Mouse (Mus musculus) heart, embryonic 13.5 days (tissue): ENCODE data around the gene Pde7b. TPM values are rescaled to one million over a fixed set of nuclear protein-coding genes. Genes with fewer than 3 reads are reported as not detected.
A peak's percentile ranks its signal among the peaks of the same experiment; 100 is the strongest.

Source experiments
- ATAC-seq: fragments of 200-750 bp; cut with Nextera tagmentation; 2 replicates; pipeline ENCODE4 v1.8.0; 2017; ENCODE audit warnings: moderate TSS enrichment; ENCODE audit not compliant: insufficient number of reproducible peaks, low FRiP score, low TSS enrichment; ENCODE audit errors: extremely low read depth
- H3K27ac ChIP-seq: fragments of 300-500 bp; sonication (generic); replicated peaks from 2 replicates; pipeline ENCODE4 v1.5.1; 2015; ENCODE audit warnings: moderate library complexity, mild to moderate bottlenecking, inconsistent platforms
- H3K27me3 ChIP-seq: fragments of 300-500 bp; sonication (generic); replicated peaks from 2 replicates; pipeline ENCODE4 v1.6.1; 2015; ENCODE audit warnings: mild to moderate bottlenecking, inconsistent platforms
- H3K36me3 ChIP-seq: fragments of 300-500 bp; sonication (generic); 2 replicates; pipeline ENCODE4 v1.6.1; 2015; ENCODE audit warnings: mild to moderate bottlenecking, inconsistent platforms
- H3K4me1 ChIP-seq: fragments of 300-500 bp; sonication (generic); 2 replicates; pipeline ENCODE4 v1.6.1; 2015; ENCODE audit warnings: inconsistent platforms
- H3K4me2 ChIP-seq: fragments of 300-500 bp; sonication (generic); 2 replicates; pipeline ENCODE4 v1.6.1; 2015; ENCODE audit warnings: inconsistent platforms, mild to moderate bottlenecking, moderate library complexity
- H3K4me3 ChIP-seq: fragments of 300-500 bp; sonication (generic); 2 replicates; pipeline ENCODE4 v1.5.1; 2015; ENCODE audit warnings: moderate library complexity, mild to moderate bottlenecking, inconsistent platforms
- H3K9ac ChIP-seq: fragments of 300-500 bp; sonication (generic); 2 replicates; pipeline ENCODE4 v1.6.1; 2015; ENCODE audit warnings: inconsistent platforms, mild to moderate bottlenecking, moderate library complexity
- H3K9me3 ChIP-seq: fragments of 300-500 bp; sonication (generic); 2 replicates; pipeline ENCODE4 v1.6.1; 2016; ENCODE audit warnings: inconsistent platforms
- WGBS: fragments of 180-500 bp; shearing (Covaris S2); methylation state at CpG from one replicate; pipeline ENCODE4 v1.1.7; 2015; ENCODE audit warnings: mixed read lengths; 5-methylcytosine and 5-hydroxymethylcytosine counted together
- polyA plus RNA-seq: library from polyadenylated mRNA; unstranded; fragments of >200 nt; fragmentation: Nextera tagmentation; extraction: Ambion mirVana; gene quantifications from 2 replicates; pipeline ENCODE4 v1.2.1, GENCODE M21; 2015

Gene Pde7b
- polyA plus RNA-seq, 1 experiment from 2014 or later, result 9.1 TPM

GRCm38 (mm10) chr10:20671621-20672020 lies 53.3 kb downstream of the Pde7b start:
- WGBS, result 45% methylated on average over 5 of the region's 5 CpGs
- no peak for ATAC-seq
- Histone ChIP-seq H3K9me3 (no peaks in the 10 kb centered on the region), H3K4me1 (peaks cover 58% of the 10 kb centered on the region), H3K27me3 (no peaks in the 10 kb centered on the region), H3K36me3 (no peaks in the 10 kb centered on the region), H3K4me2 (no peak overlapping the region), H3K27ac (peak overlapping the region; percentile 25; the same call in 1 of the 2 replicates), H3K4me3 (no peak overlapping the region), H3K9ac (no peak overlapping the region)

GRCm38 (mm10) chr10:20670541-20670940 lies 54.3 kb downstream of the Pde7b start:
- ATAC-seq, result no peak
- Histone ChIP-seq H3K4me1 (peaks cover 55% of the 10 kb centered on the region), H3K9me3 (no peaks in the 10 kb centered on the region)

DNA sequence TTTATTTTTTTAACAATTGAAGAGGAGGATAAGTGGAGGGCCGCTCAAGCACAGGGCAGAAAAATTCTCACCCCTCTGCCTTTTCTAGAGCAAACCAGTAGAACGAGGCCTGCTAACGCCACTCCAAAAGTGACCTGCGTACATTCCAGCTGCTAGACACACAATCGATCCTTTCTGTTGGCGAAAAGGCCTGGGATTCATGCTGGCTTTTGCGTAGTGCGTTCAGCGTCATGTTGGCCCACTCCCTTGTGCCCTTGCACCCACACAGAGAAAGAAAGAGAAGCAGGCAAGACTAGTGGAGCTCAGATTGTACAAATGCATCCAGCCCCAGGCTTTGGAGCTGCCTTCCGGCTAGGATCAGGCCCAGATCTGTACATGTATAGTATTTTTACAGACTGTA lies 55.4 kb downstream of the Pde7b start:
- peaks cover 44% of the 10 kb centered on the region for H3K4me1 ChIP-seq
- H3K4me2 ChIP-seq, result no peak overlapping the region
- no peaks in the 10 kb centered on the region for H3K27me3 ChIP-seq
- H3K9me3 ChIP-seq, result no peaks in the 10 kb centered on the region
- no peak overlapping the region for H3K4me3 ChIP-seq
- peak overlapping the region; percentile 36; the same call in 1 of the 2 replicates for H3K27ac ChIP-seq
- H3K9ac ChIP-seq, result no peak overlapping the region
- 84% methylated on average over 10 of the region's 10 CpGs for WGBS
- no peaks in the 10 kb centered on the region for H3K36me3 ChIP-seq
- ATAC-seq, result no peak

More at GRCm38 (mm10) chr10:20670541-20670940, 54.3 kb downstream of the Pde7b start:
- Histone ChIP-seq H3K4me3 (no peak overlapping the region), H3K9ac (no peak overlapping the region), H3K36me3 (no peaks in the 10 kb centered on the region), H3K4me2 (no peak overlapping the region), H3K27ac (no peak overlapping the region), H3K27me3 (no peaks in the 10 kb centered on the region)
- WGBS, result 77% methylated on average over 8 of the region's 8 CpGs

GRCm38 (mm10) chr10:20668577-20668976 lies 56.3 kb downstream of the Pde7b start:
- Histone ChIP-seq H3K4me2 (no peak overlapping the region), H3K4me1 (peaks cover 35% of the 10 kb centered on the region), H3K9ac (no peak overlapping the region), H3K4me3 (no peak overlapping the region), H3K27ac (no peak overlapping the region; the same call in 1 of the 2 replicates), H3K27me3 (no peaks in the 10 kb centered on the region), H3K9me3 (no peaks in the 10 kb centered on the region), H3K36me3 (no peaks in the 10 kb centered on the region)
- 50% methylated on average over 4 of the region's 4 CpGs for WGBS
- ATAC-seq, result no peak

- 46% methylated on average over 2 of the region's 2 CpGs for WGBS
- H3K4me3 ChIP-seq, result no peak overlapping the region
- no peak overlapping the region for H3K9ac ChIP-seq
- peaks cover 22% of the 10 kb centered on the region for H3K4me1 ChIP-seq
- ATAC-seq, result no peak
- H3K36me3 ChIP-seq, result no peaks in the 10 kb centered on the region
- H3K9me3 ChIP-seq, result no peaks in the 10 kb centered on the region
- no peak overlapping the region for H3K27ac ChIP-seq
- no peaks in the 10 kb centered on the region for H3K27me3 ChIP-seq
- H3K4me2 ChIP-seq, result no peak overlapping the region
Measured at GRCm38 (mm10) chr10:20666655-20667054, 58.2 kb downstream of the Pde7b start.

- Histone ChIP-seq H3K4me1 (peaks cover 16% of the 10 kb centered on the region), H3K4me2 (no peak overlapping the region), H3K27me3 (no peaks in the 10 kb centered on the region), H3K4me3 (no peak overlapping the region), H3K9me3 (no peaks in the 10 kb centered on the region), H3K9ac (no peak overlapping the region), H3K27ac (no peak overlapping the region), H3K36me3 (no peaks in the 10 kb centered on the region)
- ATAC-seq, result no peak
- 86% methylated on average over 7 of the region's 7 CpGs for WGBS
Measured at GRCm38 (mm10) chr10:20662951-20663350, 61.9 kb downstream of the Pde7b start.

- 75% methylated on average over 5 of the region's 5 CpGs for WGBS
- Histone ChIP-seq H3K27me3 (no peaks in the 10 kb centered on the region), H3K4me3 (no peak overlapping the region), H3K4me1 (peaks cover 23% of the 10 kb centered on the region), H3K9me3 (no peaks in the 10 kb centered on the region), H3K27ac (no peak overlapping the region), H3K36me3 (no peaks in the 10 kb centered on the region), H3K4me2 (no peak overlapping the region), H3K9ac (no peak overlapping the region)
- ATAC-seq, result no peak
Measured at GRCm38 (mm10) chr10:20661684-20662083, 63.2 kb downstream of the Pde7b start.

DNA sequence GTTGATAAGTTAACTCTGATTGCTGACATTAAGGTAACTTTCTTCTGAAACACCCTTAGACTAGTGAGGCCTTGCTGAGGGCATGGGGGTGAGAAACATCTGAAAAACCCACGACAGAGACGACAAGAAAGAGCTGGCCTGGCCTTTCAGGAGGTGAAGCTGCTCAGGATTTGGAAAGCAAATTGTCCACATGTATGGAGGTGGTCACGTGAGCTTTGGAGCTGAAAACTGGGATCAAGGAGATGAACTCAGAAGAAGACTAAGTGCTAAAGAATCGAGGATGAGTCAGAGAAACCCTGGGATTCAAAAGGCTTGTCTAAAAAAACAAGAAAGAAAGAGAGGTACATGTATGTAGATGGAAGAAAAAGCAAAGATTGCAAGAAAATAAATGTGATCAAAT lies 65.2 kb downstream of the Pde7b start:
- 69% methylated on average over 4 of the region's 4 CpGs for WGBS
- H3K9ac ChIP-seq, result no peak overlapping the region
- no peak overlapping the region for H3K4me3 ChIP-seq
- ATAC-seq, result no peak
- no peak overlapping the region for H3K4me2 ChIP-seq
- no peaks in the 10 kb centered on the region for H3K36me3 ChIP-seq
- no peaks in the 10 kb centered on the region for H3K27me3 ChIP-seq
- no peaks in the 10 kb centered on the region for H3K9me3 ChIP-seq
- peaks cover 31% of the 10 kb centered on the region for H3K4me1 ChIP-seq
- no peak overlapping the region for H3K27ac ChIP-seq

GRCm38 (mm10) chr10:20659268-20659667 lies 65.6 kb downstream of the Pde7b start:
- H3K27me3 ChIP-seq, result no peaks in the 10 kb centered on the region
- WGBS, result 75% methylated on average over 7 of the region's 7 CpGs
- no peaks in the 10 kb centered on the region for H3K36me3 ChIP-seq
- H3K4me2 ChIP-seq, result no peak overlapping the region
- no peak for ATAC-seq
- H3K9me3 ChIP-seq, result no peaks in the 10 kb centered on the region
- H3K27ac ChIP-seq, result no peak overlapping the region
- H3K4me1 ChIP-seq, result peaks cover 36% of the 10 kb centered on the region
- H3K9ac ChIP-seq, result no peak overlapping the region
- H3K4me3 ChIP-seq, result no peak overlapping the region

DNA sequence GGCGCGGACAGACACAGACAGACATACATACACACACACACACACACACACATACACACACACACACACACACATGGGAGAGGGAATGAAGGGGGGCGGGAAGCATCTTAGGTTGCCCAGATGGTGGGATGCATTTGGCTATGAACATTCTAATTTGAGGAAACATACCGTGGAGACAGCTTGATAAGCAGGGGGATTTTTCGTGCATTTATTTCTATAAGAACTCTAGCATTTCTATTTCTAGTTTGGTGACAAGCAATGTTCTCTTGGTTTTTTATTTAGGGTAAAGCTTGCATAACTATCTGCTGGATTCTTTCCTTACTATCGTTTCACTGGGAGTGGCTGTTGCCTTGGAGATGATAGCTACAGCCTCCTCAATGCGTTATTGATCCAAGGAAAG lies 66.2 kb downstream of the Pde7b start:
- Histone ChIP-seq H3K9me3 (no peaks in the 10 kb centered on the region), H3K27me3 (no peaks in the 10 kb centered on the region), H3K4me2 (no peak overlapping the region), H3K4me3 (no peak overlapping the region), H3K4me1 (peaks cover 40% of the 10 kb centered on the region), H3K36me3 (no peaks in the 10 kb centered on the region), H3K9ac (no peak overlapping the region), H3K27ac (no peak overlapping the region)
- ATAC-seq, result no peak
- 76% methylated on average over 7 of the region's 7 CpGs for WGBS

- H3K9me3 ChIP-seq, result no peaks in the 10 kb centered on the region
- no peaks in the 10 kb centered on the region for H3K36me3 ChIP-seq
- H3K4me2 ChIP-seq, result peak overlapping the region; percentile 55
- H3K4me1 ChIP-seq, result peaks cover 40% of the 10 kb centered on the region
- peak overlapping the region; percentile 73 for H3K9ac ChIP-seq
- H3K27me3 ChIP-seq, result no peaks in the 10 kb centered on the region
- WGBS, result 29% methylated on average over 12 of the region's 12 CpGs
- ATAC-seq, result no peak
- peak overlapping the region; percentile 87 for H3K27ac ChIP-seq
- H3K4me3 ChIP-seq, result 0 out of 2 replicates have a peak overlapping the region, but pooled peaks have one; percentile 5
Measured at GRCm38 (mm10) chr10:20657316-20658081, 67.4 kb downstream of the Pde7b start.

DNA sequence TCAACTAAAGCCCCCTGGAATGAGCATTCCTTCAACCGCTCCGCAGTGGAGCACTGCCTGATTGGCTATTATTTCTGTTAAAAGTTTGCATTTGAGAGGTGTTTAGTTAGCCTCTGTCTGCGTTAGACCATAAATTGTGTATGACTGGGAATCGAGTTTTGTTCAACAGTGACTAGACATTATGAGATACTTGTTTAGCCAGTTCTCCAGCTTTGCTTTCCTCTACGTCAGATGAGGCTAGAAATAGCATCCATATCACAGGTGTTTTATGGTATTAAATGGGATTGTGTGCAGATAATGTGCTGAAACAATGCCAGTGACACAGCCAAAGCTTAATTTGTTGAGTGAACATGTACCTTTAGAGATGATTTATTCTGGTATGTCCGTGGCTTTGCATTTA lies 70.3 kb downstream of the Pde7b start:
- Histone ChIP-seq H3K9me3 (no peaks in the 10 kb centered on the region), H3K4me3 (no peak overlapping the region), H3K27me3 (no peaks in the 10 kb centered on the region), H3K4me2 (no peak overlapping the region), H3K9ac (no peak overlapping the region), H3K4me1 (peaks cover 40% of the 10 kb centered on the region), H3K27ac (no peak overlapping the region), H3K36me3 (no peaks in the 10 kb centered on the region)
- ATAC-seq, result no peak
- 70% methylated on average over 6 of the region's 6 CpGs for WGBS
